Mouse (Mus musculus) liver, adult 2 months (tissue): ENCODE measurements at regions not wholly inside any gene's neighbourhood (a gene's known extent, or its start where the extent isn't known, plus 50 kb on each side); places are given as distances from the start of the nearest gene placed in this dataset.

Experiments used
- DNase-seq: peaks from one replicate; pipeline ENCODE4 v3.0.0-alpha.2; 2011; ENCODE audit warnings: low read depth, low spot score; ENCODE audit errors: extremely low read depth
- H3K27ac ChIP-seq: fragments of 200-500 bp; replicated peaks from 2 replicates; pipeline ENCODE4 v1.5.1; 2012; ENCODE audit warnings: low read depth, mild to moderate bottlenecking, control low read depth, inconsistent platforms, low read length; ENCODE audit not compliant: insufficient read depth
- H3K27me3 ChIP-seq: fragments of 200-500 bp; 2 replicates; pipeline ENCODE4 v1.6.1; 2012; ENCODE audit warnings: mild to moderate bottlenecking, moderate library complexity, low read length, inconsistent platforms; ENCODE audit not compliant: control insufficient read depth, insufficient read depth
- H3K36me3 ChIP-seq: fragments of 200-500 bp; 2 replicates; pipeline ENCODE4 v1.6.1; 2012; ENCODE audit warnings: low read length, inconsistent platforms; ENCODE audit not compliant: control insufficient read depth, insufficient read depth
- H3K4me1 ChIP-seq: fragments of 200-500 bp; 2 replicates; pipeline ENCODE4 v1.6.1; 2011; ENCODE audit warnings: low read length; ENCODE audit not compliant: control insufficient read depth, insufficient read depth
- H3K4me3 ChIP-seq: fragments of 200-500 bp; 2 replicates; pipeline ENCODE4 v1.5.1; 2011; ENCODE audit warnings: low read depth, mild to moderate bottlenecking, control low read depth, low read length, moderate library complexity; ENCODE audit not compliant: insufficient read depth
- H3K79me2 ChIP-seq: fragments of 200-500 bp; 2 replicates; pipeline ENCODE4 v1.6.1; 2012; ENCODE audit warnings: inconsistent platforms, mild to moderate bottlenecking, low read length, moderate library complexity; ENCODE audit not compliant: control insufficient read depth, insufficient read depth
- H3K9ac ChIP-seq: fragments of 200-500 bp; 2 replicates; pipeline ENCODE4 v1.6.1; 2012; ENCODE audit warnings: low read depth, mild to moderate bottlenecking, control low read depth, inconsistent platforms, low read length
- CTCF ChIP-seq: fragments of 200-500 bp; IDR thresholded peaks from 2 replicates; pipeline ENCODE4 v1.5.1; 2011; ENCODE audit warnings: low read depth, low read length, control low read depth
- POLR2A ChIP-seq: fragments of 200-500 bp; IDR thresholded peaks from 2 replicates; pipeline ENCODE4 v1.6.1; 2011; ENCODE audit warnings: low read length, control low read depth; ENCODE audit not compliant: insufficient read depth; ENCODE audit errors: extremely low read depth
- WGBS: fragments of 180-500 bp; shearing (Covaris S2); methylation state at CpG from one replicate; pipeline ENCODE4 v1.1.7; 2018; 5-methylcytosine and 5-hydroxymethylcytosine counted together

DNA sequence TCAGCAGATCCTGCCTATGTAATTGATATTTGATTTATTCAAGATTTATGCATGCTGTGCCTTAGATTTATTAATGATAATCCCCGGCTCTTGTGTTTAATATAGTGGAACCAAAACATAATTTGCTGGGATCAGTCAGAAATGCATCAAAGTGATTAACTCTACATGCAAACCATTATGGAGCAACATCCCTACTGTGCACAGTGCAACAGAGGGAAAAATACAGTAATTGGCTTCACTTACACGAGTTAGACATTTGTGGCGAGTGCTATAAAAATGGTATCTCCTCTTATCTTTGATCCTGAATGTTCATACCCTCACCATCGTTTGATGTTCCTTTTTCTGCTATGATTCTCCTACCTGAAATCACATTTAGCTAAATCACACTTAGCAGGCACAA lies 238.8 kb upstream of the Meis1 start:
- TF ChIP-seq CTCF (no peak), POLR2A (no peak)
- no peaks in the 10 kb centered on the region for H3K36me3 ChIP-seq
- H3K9ac ChIP-seq: no peak overlapping the region
- H3K27ac ChIP-seq: no peak overlapping the region
- no peak overlapping the region for H3K4me3 ChIP-seq
- H3K27me3 ChIP-seq: no peaks in the 10 kb centered on the region
- no peaks in the 10 kb centered on the region for H3K4me1 ChIP-seq
- H3K79me2 ChIP-seq: no peaks in the 10 kb centered on the region
- 83% methylated on average over 4 of the region's 4 CpGs for WGBS
- no peak for DNase-seq

- Histone ChIP-seq H3K27me3 (no peaks in the 10 kb centered on the region), H3K27ac (no peak overlapping the region), H3K4me1 (no peaks in the 10 kb centered on the region), H3K79me2 (no peaks in the 10 kb centered on the region), H3K36me3 (no peaks in the 10 kb centered on the region), H3K9ac (no peak overlapping the region), H3K4me3 (no peak overlapping the region)
- no peak for TF ChIP-seq POLR2A
- no peak for TF ChIP-seq CTCF
- WGBS: 79% methylated on average over 4 of the region's 4 CpGs
- DNase-seq: no peak
Observed at GRCm38 (mm10) chr11:19262832-19263231, 244.0 kb upstream of the Meis1 start.

DNA sequence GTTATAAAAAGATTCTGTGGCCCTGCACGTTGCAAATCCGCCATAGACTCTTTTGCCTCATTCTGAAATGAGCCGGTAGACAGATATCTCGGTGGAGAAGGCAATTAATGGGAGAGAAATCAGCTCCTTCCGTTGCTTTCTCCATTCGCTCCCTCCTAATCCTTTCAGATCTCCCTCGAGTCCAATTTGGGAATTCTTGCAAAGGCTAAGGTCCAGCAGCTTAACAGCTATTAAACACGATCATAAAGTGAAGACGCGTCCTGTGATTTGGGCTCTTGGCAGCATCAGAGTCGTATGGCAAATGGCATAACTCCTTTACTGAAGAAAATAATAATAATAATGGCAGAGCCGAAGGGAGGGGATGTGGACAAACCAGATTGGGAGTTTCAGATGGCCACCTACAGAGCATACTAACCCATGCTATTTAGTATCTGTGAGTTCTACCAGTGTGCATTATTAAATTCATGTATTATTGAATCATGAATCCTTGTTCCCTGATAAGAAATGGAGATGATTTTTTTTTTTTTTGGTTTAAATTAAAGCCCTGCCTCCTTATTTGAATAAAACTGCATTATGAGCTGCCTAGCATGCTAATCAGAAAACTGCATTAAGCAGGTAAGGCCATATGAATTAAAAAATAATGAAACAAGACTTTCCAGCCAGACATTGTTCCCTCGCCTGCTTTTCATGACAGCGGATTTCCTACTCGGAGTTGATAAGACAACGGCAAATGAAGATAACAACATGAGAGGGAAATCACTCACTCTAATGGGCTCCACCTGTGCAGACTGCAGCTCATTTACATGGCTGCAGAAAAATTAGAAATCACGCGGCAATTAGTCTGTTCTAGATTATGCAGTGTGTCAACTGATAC lies 246.2 kb upstream of the Meis1 start:
- DNase-seq: no peak
- H3K4me1 ChIP-seq: no peaks in the 10 kb centered on the region
- no peaks in the 10 kb centered on the region for H3K79me2 ChIP-seq
- H3K4me3 ChIP-seq: no peak overlapping the region
- H3K27ac ChIP-seq: no peak overlapping the region
- 83% methylated on average over 18 of the region's 18 CpGs for WGBS
- TF ChIP-seq POLR2A: no peak
- no peak for TF ChIP-seq CTCF
- no peaks in the 10 kb centered on the region for H3K27me3 ChIP-seq
- H3K36me3 ChIP-seq: no peaks in the 10 kb centered on the region
- no peak overlapping the region for H3K9ac ChIP-seq

DNA sequence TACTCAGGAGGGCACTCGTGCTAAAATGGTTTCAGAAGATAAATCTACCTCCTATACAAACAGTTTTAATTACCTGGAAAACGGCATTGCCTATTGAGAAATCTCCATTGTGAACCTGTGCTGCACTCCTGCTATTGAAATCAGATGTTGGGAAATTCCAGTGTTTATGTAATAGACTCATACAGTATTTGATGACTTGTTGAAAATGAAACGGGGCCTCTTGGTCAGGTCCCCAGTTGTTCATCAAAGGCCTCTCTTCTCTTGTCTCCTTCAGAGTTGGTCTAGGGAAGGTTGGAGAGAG lies 246.8 kb upstream of the Meis1 start:
- H3K79me2 ChIP-seq: no peaks in the 10 kb centered on the region
- no peaks in the 10 kb centered on the region for H3K36me3 ChIP-seq
- DNase-seq: no peak
- H3K9ac ChIP-seq: no peak overlapping the region
- H3K4me3 ChIP-seq: no peak overlapping the region
- no peaks in the 10 kb centered on the region for H3K27me3 ChIP-seq
- H3K27ac ChIP-seq: no peak overlapping the region
- no peaks in the 10 kb centered on the region for H3K4me1 ChIP-seq
- 26% methylated on average over 3 of the region's 3 CpGs for WGBS
- no peak for TF ChIP-seq CTCF
- no peak for TF ChIP-seq POLR2A

DNA sequence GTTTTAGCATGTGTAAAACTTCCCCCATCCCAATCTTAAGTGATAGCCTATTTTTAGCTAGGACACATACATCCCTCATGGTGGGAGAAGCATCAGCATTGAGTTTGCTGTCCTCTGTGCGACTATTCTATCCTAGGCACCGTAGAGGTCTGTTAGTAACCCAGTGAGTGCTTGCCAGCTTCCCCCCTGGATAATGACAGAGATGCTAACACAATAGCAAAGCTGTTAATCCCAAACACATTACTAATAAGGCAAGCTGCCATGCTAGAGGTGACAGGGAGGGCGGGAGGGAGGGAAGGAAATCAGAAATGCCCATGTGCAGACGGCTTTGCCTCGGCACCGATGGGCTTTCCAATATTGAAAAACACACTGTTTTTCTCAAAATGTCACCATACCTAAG lies 272.2 kb upstream of the Meis1 start:
- Histone ChIP-seq H3K27me3 (no peaks in the 10 kb centered on the region), H3K36me3 (no peaks in the 10 kb centered on the region), H3K4me3 (no peak overlapping the region), H3K79me2 (no peaks in the 10 kb centered on the region), H3K9ac (no peak overlapping the region), H3K4me1 (peaks cover 1% of the 10 kb centered on the region; the same call in 1 of the 2 replicates), H3K27ac (no peak overlapping the region)
- TF ChIP-seq CTCF (no peak), POLR2A (no peak)
- 91% methylated on average over 6 of the region's 6 CpGs for WGBS
- DNase-seq: no peak

DNA sequence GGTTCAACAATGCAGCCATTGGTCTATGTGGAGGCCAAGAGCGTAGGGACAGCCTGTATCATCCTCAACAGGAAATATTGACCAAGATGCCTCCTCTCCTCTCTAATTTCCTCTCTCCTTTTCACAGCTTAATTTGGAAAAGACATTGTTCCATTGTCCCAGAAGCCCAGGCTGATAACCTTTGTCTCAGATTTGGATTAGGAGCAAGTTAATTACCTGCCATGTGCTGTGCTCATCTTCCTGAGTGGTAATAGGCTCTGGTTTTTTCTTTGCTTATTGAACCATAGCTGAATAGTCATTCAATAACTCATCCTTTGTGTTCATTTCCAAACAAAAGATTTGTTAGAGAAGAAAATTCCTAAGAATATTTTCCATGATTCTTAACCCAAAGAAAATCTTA lies 280.6 kb upstream of the Meis1 start:
- H3K79me2 ChIP-seq: no peaks in the 10 kb centered on the region
- no peak overlapping the region for H3K27ac ChIP-seq
- H3K4me3 ChIP-seq: no peak overlapping the region
- TF ChIP-seq POLR2A (no peak), CTCF (no peak)
- no peaks in the 10 kb centered on the region for H3K36me3 ChIP-seq
- H3K9ac ChIP-seq: no peak overlapping the region
- 91% methylated on average over 1 of the region's 1 CpGs for WGBS
- DNase-seq: no peak
- H3K27me3 ChIP-seq: no peaks in the 10 kb centered on the region
- H3K4me1 ChIP-seq: no peaks in the 10 kb centered on the region
